ENCODE assay signal across 9 mouse cellular contexts in genomic region chr11:84978113-84978512, GRCm38 (mm10). TPM values are rescaled to one million over a fixed set of nuclear protein-coding genes. Genes with fewer than 3 reads are reported as not detected.
DNase-seq lines count a peak whose midpoint lies in the region; ATAC-seq and TF ChIP-seq lines count a peak whose summit lies in the region.
"Had no signal": no experiment of that assay in that cellular context is flagged by ENCODE, and none has a peak within 500 bp of the region (broad histone marks: within the 10 kb centered on the region; RNA-seq: fewer than 3 reads in every experiment).

No protein-coding gene starts in this region.

- ATAC-seq in forebrain, postnatal 0 days: no peak
- ATAC-seq in forebrain, embryonic 15.5 days (replicated peaks): no peak
- no peak for ATAC-seq in midbrain, embryonic 14.5 days (ENCODE audit: low FRiP score, low TSS enrichment)
- no peak for ATAC-seq in midbrain, embryonic 16.5 days
- no peak; the same call in 1 of the 2 replicates for ATAC-seq in frontal cortex, adult (ENCODE audit: low TSS enrichment)

- H3K9ac ChIP-seq in forebrain, postnatal 0 days: no peak overlapping the region
- H3K9ac ChIP-seq in forebrain, embryonic 15.5 days (replicated peaks): no peak overlapping the region
- H3K9ac ChIP-seq in midbrain, embryonic 14.5 days (replicated peaks; ENCODE audit: low read length): no peak overlapping the region
- H3K9ac ChIP-seq in midbrain, embryonic 16.5 days (ENCODE audit: low read depth, low read length): no peak overlapping the region
- H3K9ac ChIP-seq: lung, embryonic 15.5 days had no signal

- H3K4me3 ChIP-seq in forebrain, postnatal 0 days (ENCODE audit: low read depth, low read length): no peak overlapping the region
- no peak overlapping the region for H3K4me3 ChIP-seq in forebrain, embryonic 15.5 days
- no peak overlapping the region for H3K4me3 ChIP-seq in midbrain, embryonic 14.5 days (replicated peaks; ENCODE audit: low read depth, low read length)
- no peak overlapping the region for H3K4me3 ChIP-seq in midbrain, embryonic 16.5 days (ENCODE audit: low read depth, low read length)
- H3K4me3 ChIP-seq in limb, embryonic 10.5 days: no peak overlapping the region
- H3K4me3 ChIP-seq: lung, embryonic 15.5 days had no signal

- peak; percentile 74 for TF ChIP-seq CTCF in forebrain, postnatal 0 days (IDR thresholded peaks at IDR 0.05; ENCODE audit: low read depth)

- H3K36me3 ChIP-seq in forebrain, postnatal 0 days (ENCODE audit: insufficient read depth): no peaks in the 10 kb centered on the region
- no peaks in the 10 kb centered on the region for H3K36me3 ChIP-seq in forebrain, embryonic 15.5 days
- no peaks in the 10 kb centered on the region for H3K36me3 ChIP-seq in midbrain, embryonic 14.5 days (ENCODE audit: control insufficient read depth, insufficient read depth, low read length)
- H3K36me3 ChIP-seq in midbrain, embryonic 16.5 days (ENCODE audit: control insufficient read depth, insufficient read depth, low read length): no peaks in the 10 kb centered on the region
- no peaks in the 10 kb centered on the region for H3K36me3 ChIP-seq in limb, embryonic 10.5 days
- H3K36me3 ChIP-seq: lung, embryonic 15.5 days had no signal

- WGBS in forebrain, postnatal 0 days: 47% methylated on average over 2 of the region's 2 CpGs
- WGBS in forebrain, embryonic 15.5 days: 45% methylated on average over 2 of the region's 2 CpGs
- WGBS in midbrain, embryonic 14.5 days: 47% methylated on average over 2 of the region's 2 CpGs
- WGBS in midbrain, embryonic 16.5 days: 49% methylated on average over 2 of the region's 2 CpGs
- 45% methylated on average over 2 of the region's 2 CpGs for WGBS in limb, embryonic 10.5 days

- H3K9me3 ChIP-seq in forebrain, postnatal 0 days (ENCODE audit: low read length): no peaks in the 10 kb centered on the region
- H3K9me3 ChIP-seq in forebrain, embryonic 15.5 days: no peaks in the 10 kb centered on the region
- no peaks in the 10 kb centered on the region for H3K9me3 ChIP-seq in midbrain, embryonic 14.5 days (ENCODE audit: control insufficient read depth, low read length)
- no peaks in the 10 kb centered on the region for H3K9me3 ChIP-seq in midbrain, embryonic 16.5 days (replicated peaks; ENCODE audit: control insufficient read depth, low read length, poor library complexity, severe bottlenecking)
- no peaks in the 10 kb centered on the region for H3K9me3 ChIP-seq in limb, embryonic 10.5 days (replicated peaks)
- H3K9me3 ChIP-seq: lung, embryonic 15.5 days had no signal

- no peak overlapping the region for H3K27ac ChIP-seq in forebrain, postnatal 0 days (ENCODE audit: low read depth, low read length)
- H3K27ac ChIP-seq in forebrain, embryonic 15.5 days (replicated peaks): no peak overlapping the region
- no peak overlapping the region for H3K27ac ChIP-seq in midbrain, embryonic 14.5 days (replicated peaks; ENCODE audit: low read depth, low read length)
- no peak overlapping the region for H3K27ac ChIP-seq in midbrain, embryonic 16.5 days (ENCODE audit: low read length)
- no peak overlapping the region for H3K27ac ChIP-seq in limb, embryonic 10.5 days
- H3K27ac ChIP-seq: lung, embryonic 15.5 days had no signal

- no peaks in the 10 kb centered on the region for H3K4me1 ChIP-seq in forebrain, postnatal 0 days (ENCODE audit: insufficient read depth)
- no peaks in the 10 kb centered on the region for H3K4me1 ChIP-seq in forebrain, embryonic 15.5 days
- H3K4me1 ChIP-seq in midbrain, embryonic 14.5 days (ENCODE audit: control insufficient read depth, insufficient read depth, low read length): no peaks in the 10 kb centered on the region
- H3K4me1 ChIP-seq in midbrain, embryonic 16.5 days (ENCODE audit: control insufficient read depth, insufficient read depth, low read length): no peaks in the 10 kb centered on the region
- no peaks in the 10 kb centered on the region for H3K4me1 ChIP-seq in limb, embryonic 10.5 days
- H3K4me1 ChIP-seq: lung, embryonic 15.5 days had no signal

- no peak overlapping the region for H3K4me2 ChIP-seq in forebrain, postnatal 0 days (ENCODE audit: low read depth)
- no peak overlapping the region for H3K4me2 ChIP-seq in forebrain, embryonic 15.5 days (replicated peaks)
- H3K4me2 ChIP-seq in midbrain, embryonic 14.5 days (ENCODE audit: low read length): no peak overlapping the region
- no peak overlapping the region for H3K4me2 ChIP-seq in midbrain, embryonic 16.5 days (ENCODE audit: low read length)
- H3K4me2 ChIP-seq: lung, embryonic 15.5 days had no signal

- DNase-seq in forebrain, postnatal 0 days: peak; percentile 62
- DNase-seq in midbrain, embryonic 14.5 days: peak; percentile 61
- DNase-seq in cerebellum, adult 9-10 months: peak; percentile 68
- peak; percentile 50 for DNase-seq in limb, embryonic 10.5 days (ENCODE audit: low spot score)
- peak; percentile 4 for DNase-seq in thymus, postnatal 0 days (ENCODE audit: low spot score)

- no peaks in the 10 kb centered on the region for H3K27me3 ChIP-seq in forebrain, postnatal 0 days (ENCODE audit: insufficient read depth, low read length)
- no peaks in the 10 kb centered on the region for H3K27me3 ChIP-seq in forebrain, embryonic 15.5 days
- no peaks in the 10 kb centered on the region for H3K27me3 ChIP-seq in midbrain, embryonic 14.5 days (ENCODE audit: control insufficient read depth, insufficient read depth, low read length)
- H3K27me3 ChIP-seq in midbrain, embryonic 16.5 days (ENCODE audit: control insufficient read depth, insufficient read depth, low read depth, low read length): no peaks in the 10 kb centered on the region
- H3K27me3 ChIP-seq in limb, embryonic 10.5 days (ENCODE audit: low read depth, poor library complexity, severe bottlenecking): no peaks in the 10 kb centered on the region
- H3K27me3 ChIP-seq: lung, embryonic 15.5 days had no signal

RNA-seq across cellular contexts. Expression of gene Car4, which starts 20.5 kb away (rescaled TPM):
- 1.2 and 4.2 TPM in 2 replicates for total RNA-seq in forebrain, postnatal 0 days (2014; rRNA removed)
- 10.6 and 12.8 TPM in 2 replicates for polyA plus RNA-seq in forebrain, postnatal 0 days (2015; fragmentation: Nextera tagmentation; extraction: Ambion mirVana)
- polyA plus RNA-seq in forebrain, embryonic 15.5 days (2015; fragmentation: Nextera tagmentation; extraction: Ambion mirVana): 1.9 and 2.7 TPM in 2 replicates
- 3.3 and 5.2 TPM in 2 replicates for polyA plus RNA-seq in midbrain, embryonic 14.5 days (2014; fragmentation: Nextera tagmentation; extraction: Ambion mirVana)
- polyA plus RNA-seq in midbrain, embryonic 16.5 days (2015; fragmentation: Nextera tagmentation; extraction: Ambion mirVana): 3.6 and 5.7 TPM in 2 replicates
- polyA plus RNA-seq in limb, embryonic 10.5 days (2016; fragmentation: Nextera tagmentation; extraction: Ambion mirVana): 0.20 and 0.97 TPM in 2 replicates
- polyA plus RNA-seq in thymus, postnatal 0 days (2015; fragmentation: Nextera tagmentation; extraction: Ambion mirVana): 8.9 and 10.1 TPM in 2 replicates

Comparison
In these comparisons a context has a peak if more than half of its experiments do, and no peak if none do; other contexts are left out.
1. DNase-seq: peak in every context shown above with its lines; median percentile 68 in cerebellum, adult 9-10 months; 62 in forebrain, postnatal 0 days; 61 in midbrain, embryonic 14.5 days; 50 in limb, embryonic 10.5 days; 4 in thymus, postnatal 0 days.